Mouse (Mus musculus): ENCODE results near the gene Dlx3. TPM values are rescaled to one million over a fixed set of nuclear protein-coding genes. Genes with fewer than 3 reads are reported as not detected.
A peak's percentile ranks its signal among the peaks of the same experiment; 100 is the strongest.

The Dlx3 gene
- total RNA-seq, 2 experiments from 2014 or later, result 0.04 TPM; not detected in 1

GRCm38 (mm10) chr11:95087301-95088228 lies 32.4 kb upstream of the Dlx3 start:
- ATAC-seq (ENCODE audit: poor library complexity, severe bottlenecking), result no peak

DNA sequence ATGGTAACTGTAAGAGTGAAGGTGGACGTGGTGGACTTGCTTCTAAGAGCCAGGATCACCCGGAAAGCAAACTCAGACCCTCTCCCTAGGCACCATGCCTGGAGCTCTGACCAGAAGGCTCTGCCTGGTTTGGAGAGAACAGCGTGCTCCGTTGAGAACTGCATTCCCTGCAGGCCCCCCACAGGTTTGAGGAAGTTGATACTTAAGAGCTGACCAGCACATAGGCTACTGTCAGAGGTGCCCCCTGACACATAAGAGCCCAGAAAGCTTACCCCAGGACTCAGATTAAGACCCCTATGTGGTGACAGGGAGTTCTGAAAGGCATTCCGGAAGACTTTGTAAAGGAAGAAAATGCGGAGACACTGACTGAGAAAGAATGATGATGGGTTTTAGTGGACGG lies 31.6 kb upstream of the Dlx3 start:
- ATAC-seq (ENCODE audit: poor library complexity, severe bottlenecking), result no peak

DNA sequence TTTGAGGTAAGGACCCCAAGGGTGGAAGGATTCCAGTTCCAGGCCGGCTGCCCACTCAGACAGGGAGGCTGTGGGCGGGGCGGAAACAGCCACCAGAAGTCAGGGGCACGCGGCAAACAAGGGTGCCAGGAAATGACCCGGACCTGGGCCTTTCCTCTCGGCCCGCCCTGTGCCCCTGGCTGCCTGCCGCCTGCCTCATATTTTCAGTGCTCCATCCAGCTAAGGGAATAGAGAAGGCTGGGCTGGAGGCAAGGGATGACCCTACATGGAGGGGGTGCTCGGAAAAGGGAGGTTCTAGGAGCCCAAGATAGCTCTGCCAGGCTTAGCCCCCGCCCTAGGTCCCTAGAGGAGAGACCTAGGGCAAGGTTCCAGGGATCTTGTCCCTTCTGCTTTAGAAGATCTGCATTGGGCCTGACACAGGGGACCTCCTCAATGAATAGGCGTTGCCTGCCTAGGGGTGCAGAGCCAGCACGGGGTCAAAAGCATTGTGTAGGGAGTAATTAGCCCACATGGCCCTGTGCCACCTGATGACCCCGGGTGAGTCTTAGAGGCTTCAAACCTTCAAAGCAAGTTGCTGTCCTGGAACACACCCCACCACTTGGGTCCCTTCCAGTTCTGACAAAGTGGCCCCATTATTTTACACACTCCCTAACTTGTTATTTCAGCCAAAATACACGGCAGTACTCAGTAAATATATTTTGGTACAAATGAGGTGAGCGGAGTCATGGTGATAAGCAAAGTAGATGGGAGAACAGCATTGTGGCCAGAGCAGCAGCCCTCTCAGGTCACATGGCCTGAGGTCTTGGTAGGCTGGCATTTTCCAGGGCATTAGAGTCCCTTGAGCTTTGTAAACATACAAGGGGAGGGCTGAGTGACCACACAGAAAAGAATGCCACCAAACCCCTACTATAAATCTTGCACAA lies 30.8 kb upstream of the Dlx3 start:
- no peak for ATAC-seq (ENCODE audit: poor library complexity, severe bottlenecking)

DNA sequence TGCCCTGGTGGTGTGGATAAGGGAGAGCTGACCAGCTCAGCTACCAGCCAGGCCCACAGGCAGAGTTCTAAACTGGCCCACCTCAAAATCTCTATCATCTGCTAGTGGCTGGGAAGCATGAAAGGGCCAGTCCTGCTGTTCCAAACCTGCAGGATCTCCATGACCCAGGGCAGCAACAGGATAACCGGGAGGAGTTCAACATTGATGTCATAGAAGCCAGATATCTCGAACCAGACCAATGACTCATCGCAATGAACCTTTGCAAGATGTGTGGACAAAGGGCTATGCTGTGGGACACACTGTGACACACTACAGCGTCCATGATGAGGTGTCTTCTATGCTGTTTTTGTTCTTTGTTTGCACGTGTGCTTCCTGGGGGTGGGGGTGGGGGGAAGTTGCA lies 26.8 kb upstream of the Dlx3 start:
- no peak for ATAC-seq (ENCODE audit: poor library complexity, severe bottlenecking)

DNA sequence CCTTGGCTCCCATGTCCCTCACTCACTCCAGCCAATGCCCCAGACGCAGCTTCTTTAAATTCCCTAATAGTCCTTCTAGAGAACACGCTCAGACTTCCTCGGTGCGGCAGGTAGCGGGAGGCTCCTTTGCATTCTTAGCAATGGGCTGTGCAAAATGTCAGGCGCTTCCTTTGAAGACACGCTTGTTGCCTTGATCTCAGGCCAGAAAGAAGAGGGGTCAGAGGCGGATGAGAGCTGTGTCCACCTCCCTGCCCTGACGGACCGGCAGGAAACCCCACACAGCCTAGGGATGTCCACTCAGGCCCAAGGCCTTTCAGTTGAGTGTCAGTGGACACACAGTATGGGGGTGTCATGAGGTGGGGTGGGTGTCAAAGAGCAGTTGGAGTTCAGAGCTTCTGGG lies 24.3 kb upstream of the Dlx3 start:
- ATAC-seq (ENCODE audit: poor library complexity, severe bottlenecking), result no peak

GRCm38 (mm10) chr11:95096608-95097373 lies 23.1 kb upstream of the Dlx3 start:
- ATAC-seq (ENCODE audit: poor library complexity, severe bottlenecking), result no peak

DNA sequence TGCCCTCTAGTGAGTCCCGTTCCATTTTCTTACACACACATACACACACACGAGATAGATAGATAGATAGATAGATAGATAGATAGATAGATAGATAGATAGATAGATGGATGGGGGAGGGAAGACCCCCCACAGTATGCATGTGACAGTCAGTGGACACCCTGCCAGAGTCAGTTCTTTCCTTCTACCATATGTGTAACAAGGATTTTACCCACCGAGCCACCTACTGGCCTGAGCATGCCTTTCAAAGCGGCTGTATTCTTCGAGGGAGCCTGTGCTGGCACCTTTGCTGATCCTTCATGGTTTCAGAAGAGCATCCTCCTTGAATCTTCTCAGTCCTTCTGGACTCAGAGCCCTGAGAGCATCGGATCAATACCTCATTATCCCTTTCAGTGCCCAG lies 22.0 kb upstream of the Dlx3 start:
- ATAC-seq (ENCODE audit: poor library complexity, severe bottlenecking), result no peak

DNA sequence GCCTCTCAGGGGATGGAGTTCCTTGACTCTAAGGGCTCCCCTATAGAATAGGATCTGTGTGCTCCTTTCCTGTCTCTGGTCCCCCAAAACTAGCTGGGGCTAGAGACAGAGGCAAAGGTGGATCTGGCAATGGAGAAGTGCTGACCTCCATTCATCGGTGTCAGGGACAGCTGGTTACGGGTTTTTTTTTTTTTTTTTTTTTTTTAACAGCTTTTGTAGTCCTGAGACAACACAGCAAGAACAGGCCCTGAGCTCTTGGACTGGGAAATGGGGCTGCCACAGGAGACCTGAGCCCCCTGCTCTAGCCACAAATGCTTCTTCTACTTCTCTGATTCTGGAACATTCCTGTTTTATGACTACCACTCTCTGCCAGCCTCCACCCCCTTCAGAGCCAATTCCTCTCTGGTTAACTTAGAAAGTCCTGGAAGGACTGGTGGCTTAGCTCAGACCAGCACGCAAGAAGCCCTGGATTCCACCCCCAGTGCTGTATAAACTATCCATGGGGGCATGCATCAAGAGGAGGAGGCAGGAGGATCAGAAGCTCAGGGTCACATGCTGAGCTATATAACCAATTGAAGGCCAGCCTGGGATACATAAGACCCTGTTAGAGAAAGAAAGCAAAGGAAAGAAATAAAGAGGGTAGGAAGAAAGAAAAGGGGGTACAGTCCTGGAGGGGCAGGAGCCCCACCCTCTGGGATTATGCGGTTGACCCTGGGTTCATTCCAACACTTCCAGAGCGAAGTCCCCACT lies 21.4 kb upstream of the Dlx3 start:
- no peak for ATAC-seq (ENCODE audit: poor library complexity, severe bottlenecking)

DNA sequence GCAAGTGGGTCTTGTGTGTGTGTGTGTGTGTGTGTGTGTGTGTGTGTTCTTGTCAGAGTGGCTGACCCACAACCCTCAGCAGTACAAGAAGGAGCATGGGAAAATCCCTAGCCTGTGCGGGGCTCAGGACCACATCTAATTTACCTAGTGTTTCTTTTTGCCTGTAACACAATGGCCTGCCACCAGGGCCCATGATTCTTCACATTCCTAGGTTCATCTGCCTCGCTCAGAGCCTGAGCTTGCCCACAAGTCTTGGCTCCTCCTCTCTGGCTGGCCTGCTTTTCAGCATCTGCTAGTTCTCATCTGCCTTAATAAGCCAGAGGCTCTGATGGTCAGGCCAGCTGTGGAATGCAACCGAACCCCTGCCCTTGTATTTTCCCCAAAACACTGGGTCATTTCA lies 19.5 kb upstream of the Dlx3 start:
- ATAC-seq (ENCODE audit: poor library complexity, severe bottlenecking), result no peak

DNA sequence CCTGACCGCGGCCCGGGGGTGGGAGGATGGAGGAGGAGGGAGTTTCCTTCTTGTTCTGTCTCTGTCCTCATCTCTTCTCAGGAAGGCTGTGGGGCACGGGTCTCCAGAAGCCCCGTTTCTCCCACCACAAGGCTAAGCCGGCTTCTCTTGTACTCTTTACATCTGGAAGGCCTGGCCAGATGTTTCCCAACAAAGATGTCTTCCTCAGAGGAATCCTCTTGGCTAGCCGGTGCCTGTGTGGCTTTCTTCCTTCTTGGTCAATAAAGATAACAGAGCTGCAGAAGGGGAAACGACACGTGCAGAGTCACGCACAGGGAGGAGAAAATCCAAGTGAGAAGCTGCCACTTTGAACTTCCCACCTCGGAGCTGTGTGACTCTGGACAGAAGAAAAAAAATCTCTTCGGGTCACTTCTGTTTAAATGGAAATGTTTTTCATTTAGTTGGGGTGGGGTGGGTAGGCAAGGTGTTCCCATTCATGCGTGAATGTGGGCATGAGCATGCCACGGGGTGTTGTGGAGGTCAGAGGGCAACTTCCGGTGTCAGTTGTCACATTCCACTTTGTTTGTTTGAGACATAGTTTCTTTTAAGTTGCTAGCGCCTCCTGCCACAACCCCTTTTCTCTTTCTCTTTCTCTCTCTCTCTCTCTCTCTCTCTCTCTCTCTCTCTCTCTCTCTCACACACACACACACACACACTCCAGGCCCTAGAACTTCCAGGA lies 18.7 kb upstream of the Dlx3 start:
- no peak for ATAC-seq (ENCODE audit: poor library complexity, severe bottlenecking)

- ATAC-seq (ENCODE audit: poor library complexity, severe bottlenecking), result no peak
Observed at GRCm38 (mm10) chr11:95102161-95102904, 17.6 kb upstream of the Dlx3 start.

DNA sequence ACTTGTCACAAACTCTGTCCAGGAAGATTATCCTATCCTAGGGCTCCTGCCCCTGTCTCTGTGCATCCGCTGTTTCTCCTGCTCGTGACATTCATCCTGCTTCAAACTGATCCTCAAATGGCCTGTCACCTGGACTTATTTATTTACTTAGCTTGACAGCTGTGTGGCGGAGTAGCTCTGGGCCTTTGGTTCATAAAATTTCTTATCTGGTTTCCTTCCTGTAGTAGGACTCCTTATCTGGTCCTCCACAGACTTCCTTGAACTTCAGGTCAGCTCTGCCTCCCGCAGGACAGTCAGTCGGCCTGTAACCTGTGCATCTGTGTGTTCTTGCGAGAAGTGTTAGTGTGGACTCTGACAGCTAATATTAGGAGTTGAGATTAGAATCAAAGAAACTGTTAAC lies 15.7 kb upstream of the Dlx3 start:
- ATAC-seq (ENCODE audit: poor library complexity, severe bottlenecking), result no peak

DNA sequence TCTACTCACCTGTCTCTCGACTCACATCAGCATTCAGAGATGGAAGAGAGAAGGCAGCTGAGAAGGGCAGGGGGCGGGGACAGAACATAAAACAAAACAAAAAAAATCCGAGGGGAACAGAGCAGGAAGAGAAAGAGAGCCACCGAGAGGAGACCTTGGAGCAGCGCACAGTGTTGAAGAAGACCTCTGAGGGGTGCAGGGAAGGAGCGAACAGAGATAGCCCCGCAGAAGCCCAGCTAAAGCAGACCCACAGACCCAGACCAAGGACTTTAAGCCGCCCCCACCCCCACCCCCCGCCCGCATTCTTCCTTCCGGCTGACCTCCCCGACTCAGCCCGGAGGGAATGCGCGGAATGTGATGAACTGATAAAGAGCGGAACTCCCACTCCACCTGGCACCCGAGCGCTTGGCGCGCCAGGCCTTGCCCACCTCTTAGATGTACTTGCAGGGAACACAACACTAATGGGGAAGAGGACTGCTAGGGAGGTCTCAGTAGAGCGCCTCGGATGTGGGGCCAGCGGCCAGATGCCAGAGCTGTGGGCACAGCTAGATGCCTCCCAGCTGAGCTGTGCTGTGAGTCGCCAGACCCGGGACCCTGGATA lies 14.5 kb upstream of the Dlx3 start:
- no peak for ATAC-seq (ENCODE audit: poor library complexity, severe bottlenecking)

- ATAC-seq (ENCODE audit: poor library complexity, severe bottlenecking), result peak; percentile 77
Observed at GRCm38 (mm10) chr11:95106440-95107236, 13.3 kb upstream of the Dlx3 start.

GRCm38 (mm10) chr11:95109000-95109399 lies 10.9 kb upstream of the Dlx3 start:
- ATAC-seq (ENCODE audit: poor library complexity, severe bottlenecking), result no peak

GRCm38 (mm10) chr11:95110081-95110480 lies 9.8 kb upstream of the Dlx3 start:
- no peak for ATAC-seq (ENCODE audit: poor library complexity, severe bottlenecking)

DNA sequence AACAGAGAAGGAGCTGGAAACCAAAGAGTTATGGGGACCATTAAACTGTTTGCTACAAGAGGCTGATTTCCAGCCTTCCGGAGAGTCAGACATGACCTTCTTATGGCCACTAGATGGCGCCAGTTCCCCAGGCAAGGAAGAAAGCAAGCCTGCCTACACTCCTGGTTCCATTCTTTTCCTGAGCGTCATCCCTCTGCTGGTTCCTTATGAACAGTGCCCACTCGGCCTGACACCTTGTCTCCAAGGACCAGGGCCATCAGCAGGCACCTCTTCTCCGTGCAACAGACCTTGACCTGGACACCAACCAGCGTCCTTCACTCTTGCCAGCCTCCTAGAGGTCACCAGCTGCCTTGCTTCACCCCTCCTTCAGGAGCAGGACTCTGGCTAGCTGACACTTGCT lies 2.9 kb upstream of the Dlx3 start:
- ATAC-seq (ENCODE audit: poor library complexity, severe bottlenecking), result peak; percentile 67

DNA sequence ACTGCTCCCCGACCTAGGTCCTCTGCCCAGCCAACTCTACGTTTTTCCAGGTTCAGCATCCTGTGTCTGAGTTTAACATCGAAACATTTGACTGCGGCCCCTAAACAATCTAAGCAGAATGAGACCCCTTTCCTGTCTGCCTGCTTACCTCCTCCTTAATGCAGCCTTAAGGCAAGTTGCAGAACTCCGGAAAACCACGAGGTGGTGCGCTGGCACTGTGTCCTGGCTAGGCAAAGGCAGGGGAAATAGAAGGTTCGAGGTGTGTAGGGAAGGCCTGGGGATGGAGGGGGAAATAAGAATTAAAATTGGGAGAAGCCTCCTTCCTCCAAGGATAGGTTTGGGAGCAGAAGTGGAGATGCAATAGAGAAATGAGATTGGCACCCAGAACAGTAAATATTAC lies 1.4 kb upstream of the Dlx3 start:
- 0 out of 2 replicates have a peak, but pooled peaks have one; percentile 30 for ATAC-seq (ENCODE audit: poor library complexity, severe bottlenecking)

All from megakaryocyte, adult 5-6 weeks (primary cell).